Comparison of ENCODE assay signal across 8 mouse cellular contexts in the genomic region with DNA sequence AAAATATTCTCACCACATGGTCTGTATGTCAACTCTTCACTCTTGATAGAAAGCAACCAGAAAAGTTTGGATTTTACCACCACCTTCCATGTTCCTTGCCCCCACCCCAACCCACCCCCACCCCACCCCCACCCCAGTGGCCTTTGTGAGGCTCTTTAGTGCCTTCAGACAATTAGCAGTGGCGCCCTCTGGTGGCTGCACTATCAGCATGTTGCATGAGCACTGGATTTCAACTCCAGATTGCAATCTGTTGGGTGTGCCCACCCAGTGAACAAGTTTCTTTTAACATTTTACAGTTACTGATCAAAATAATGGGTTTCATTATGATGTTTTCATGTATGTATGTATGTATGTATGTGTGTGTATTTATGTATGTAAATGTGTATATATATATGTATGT.
A peak's percentile ranks its signal among the peaks of the same experiment; 100 is the strongest.
DNase-seq lines count a peak whose midpoint lies in the region; ATAC-seq and TF ChIP-seq lines count a peak whose summit lies in the region.
"Had no signal": no experiment of that assay in that cellular context is flagged by ENCODE, and none has a peak within 500 bp of the region (broad histone marks: within the 10 kb centered on the region; RNA-seq: fewer than 3 reads in every experiment).

No protein-coding gene starts in this region.

- ATAC-seq in midbrain, embryonic 14.5 days (ENCODE audit: low FRiP score, low TSS enrichment): no peak

- TF ChIP-seq CTCF in E14TG2a.4 (conservative IDR thresholded peaks at IDR 0.05; ENCODE audit: low read length): peak; percentile 32; the same call in 1 of the 2 replicates
- TF ChIP-seq CTCF in embryonic fibroblast, embryonic 13.5 days (IDR thresholded peaks at IDR 0.05; ENCODE audit: borderline replicate concordance, insufficient read depth, low read length): peak; percentile 23; the same call in 1 of the 2 replicates

- no peaks in the 10 kb centered on the region for H3K9me3 ChIP-seq in E14TG2a.4 (ENCODE audit: low read length)
- H3K9me3 ChIP-seq in midbrain, embryonic 14.5 days (ENCODE audit: control insufficient read depth, low read length): no peaks in the 10 kb centered on the region
- H3K9me3 ChIP-seq: embryonic facial prominence, embryonic 15.5 days had no signal

- no peaks in the 10 kb centered on the region for H3K4me1 ChIP-seq in E14TG2a.4 (replicated peaks; ENCODE audit: low read depth, low read length)
- no peaks in the 10 kb centered on the region for H3K4me1 ChIP-seq in embryonic fibroblast, embryonic 13.5 days (ENCODE audit: control insufficient read depth, insufficient read depth, low read length)
- no peaks in the 10 kb centered on the region for H3K4me1 ChIP-seq in midbrain, embryonic 14.5 days (ENCODE audit: control insufficient read depth, insufficient read depth, low read length)
- H3K4me1 ChIP-seq: embryonic facial prominence, embryonic 15.5 days had no signal

- H3K27ac ChIP-seq in embryonic fibroblast, embryonic 13.5 days (ENCODE audit: insufficient read depth, low read length): no peak overlapping the region
- H3K27ac ChIP-seq in midbrain, embryonic 14.5 days (replicated peaks; ENCODE audit: low read depth, low read length): no peak overlapping the region
- H3K27ac ChIP-seq: embryonic facial prominence, embryonic 15.5 days had no signal

- no peak overlapping the region for H3K9ac ChIP-seq in midbrain, embryonic 14.5 days (replicated peaks; ENCODE audit: low read length)
- H3K9ac ChIP-seq: embryonic facial prominence, embryonic 15.5 days had no signal

- H3K4me3 ChIP-seq in E14TG2a.4 (replicated peaks; ENCODE audit: low read length): no peak overlapping the region
- H3K4me3 ChIP-seq in embryonic fibroblast, embryonic 13.5 days (ENCODE audit: insufficient read depth, low read length): no peak overlapping the region
- H3K4me3 ChIP-seq in midbrain, embryonic 14.5 days (replicated peaks; ENCODE audit: low read depth, low read length): no peak overlapping the region
- H3K4me3 ChIP-seq: embryonic facial prominence, embryonic 15.5 days had no signal

- peak; percentile 37 for DNase-seq in kidney, adult 9 months
- DNase-seq in kidney, adult 11 months: no peak
- DNase-seq in 416B (ENCODE audit: low read depth): peak; percentile 16
- DNase-seq in thymus, postnatal 36 days: peak; percentile 10 to 21
- DNase-seq in midbrain, embryonic 14.5 days: no peak

- no peaks in the 10 kb centered on the region for H3K27me3 ChIP-seq in E14TG2a.4 (ENCODE audit: insufficient read depth, low read length)
- H3K27me3 ChIP-seq in midbrain, embryonic 14.5 days (ENCODE audit: control insufficient read depth, insufficient read depth, low read length): no peaks in the 10 kb centered on the region
- H3K27me3 ChIP-seq: embryonic facial prominence, embryonic 15.5 days had no signal

- no peak overlapping the region for H3K4me2 ChIP-seq in midbrain, embryonic 14.5 days (ENCODE audit: low read length)
- H3K4me2 ChIP-seq: embryonic facial prominence, embryonic 15.5 days had no signal

- TF ChIP-seq POLR2A in embryonic fibroblast, embryonic 13.5 days (IDR thresholded peaks at IDR 0.05; ENCODE audit: low read depth, low read length): no peak

- 32% methylated on average over 1 of the region's 1 CpGs for WGBS in midbrain, embryonic 14.5 days

- H3K36me3 ChIP-seq in E14TG2a.4 (ENCODE audit: insufficient read depth, low read length): no peaks in the 10 kb centered on the region
- H3K36me3 ChIP-seq in midbrain, embryonic 14.5 days (ENCODE audit: control insufficient read depth, insufficient read depth, low read length): no peaks in the 10 kb centered on the region
- H3K36me3 ChIP-seq: embryonic facial prominence, embryonic 15.5 days had no signal

Comparison
In these comparisons a context has a peak if more than half of its experiments do, and no peak if none do; other contexts are left out.
1. DNase-seq: peak in kidney, adult 9 months (single experiment), 416B (single experiment) and thymus, postnatal 36 days (2 of 2); none in kidney, adult 11 months (single experiment) and midbrain, embryonic 14.5 days (single experiment).